Mouse (Mus musculus) heart, postnatal 10 days (tissue): Measurements from ENCODE around the gene Prdx2. TPM values are rescaled to one million over a fixed set of nuclear protein-coding genes. Genes with fewer than 3 reads are reported as not detected.

Experiments
- DNase-seq, 2 experiments: peaks; one replicate each; pipeline ENCODE4 v3.0.0; 2021
- intact Hi-C: fragments of 180-260 bp; cut with DNase I; formaldehyde crosslinking; loops from one replicate; pipeline ENCODE4 v1.15.1; 2025
- total RNA-seq, 2 experiments: library from RNA; stranded (reverse); gene quantifications; 2 replicates each; pipeline ENCODE4 v1.2.3; 2021

Gene Prdx2
- total RNA-seq, result 100 to 1,000 TPM; 689 to 769 TPM

DNA sequence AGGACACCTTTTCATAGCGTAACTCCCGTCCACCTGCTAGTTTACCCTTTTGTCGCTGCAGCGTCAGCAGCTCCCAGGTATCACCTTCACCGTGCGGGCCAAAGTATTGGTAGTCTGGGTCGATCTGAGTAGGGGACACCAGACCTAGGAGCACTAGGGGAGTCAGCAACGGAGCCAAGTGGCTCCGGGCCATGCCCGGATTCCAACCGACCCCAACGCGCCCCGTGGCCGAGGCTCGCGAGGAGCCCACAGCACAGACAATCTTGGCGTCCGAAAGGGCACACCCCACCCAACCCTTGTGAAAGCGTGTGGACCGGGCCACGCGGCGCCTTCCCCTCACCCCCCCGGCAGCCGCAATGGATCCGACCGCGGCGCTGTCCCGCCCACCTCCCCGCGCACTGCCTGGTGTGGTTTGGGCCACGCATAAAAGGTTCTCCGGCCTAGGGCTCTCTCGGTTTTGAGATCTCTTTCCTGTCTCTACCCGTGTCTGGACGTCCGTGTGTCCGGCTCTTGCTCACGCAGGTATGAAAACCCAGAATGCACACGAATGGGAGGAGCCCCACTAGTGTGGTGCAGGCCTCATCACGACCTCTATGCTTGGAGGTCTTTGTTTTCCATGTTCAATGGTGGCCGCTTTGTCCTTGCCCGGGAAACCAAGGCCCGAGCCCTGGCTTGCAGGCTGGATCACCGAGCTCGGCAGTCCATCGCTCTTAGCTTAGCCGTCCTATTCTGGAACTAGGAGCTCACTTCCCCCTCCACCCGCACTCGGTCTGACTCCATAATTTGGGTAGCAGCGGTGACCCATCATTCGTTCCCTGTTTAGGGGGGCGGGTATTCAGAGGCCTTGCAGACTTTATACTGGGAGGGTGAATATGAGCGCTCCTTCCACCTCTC lies at the start of gene Prdx2, which contains the start of the genes Gm49661 and Rnaseh2a:
Gene Prdx2, plus strand, starts transcription at position 347 of the 894 bp plus-strand sequence.
Gene Gm49661, minus strand, starts transcription at position 193 of the 894 bp plus-strand sequence.
Gene Rnaseh2a, minus strand, starts transcription at position 527 of the 894 bp plus-strand sequence.
- intact Hi-C loops, result no loop called here
- peak; percentile 84 to 85 for DNase-seq

DNA sequence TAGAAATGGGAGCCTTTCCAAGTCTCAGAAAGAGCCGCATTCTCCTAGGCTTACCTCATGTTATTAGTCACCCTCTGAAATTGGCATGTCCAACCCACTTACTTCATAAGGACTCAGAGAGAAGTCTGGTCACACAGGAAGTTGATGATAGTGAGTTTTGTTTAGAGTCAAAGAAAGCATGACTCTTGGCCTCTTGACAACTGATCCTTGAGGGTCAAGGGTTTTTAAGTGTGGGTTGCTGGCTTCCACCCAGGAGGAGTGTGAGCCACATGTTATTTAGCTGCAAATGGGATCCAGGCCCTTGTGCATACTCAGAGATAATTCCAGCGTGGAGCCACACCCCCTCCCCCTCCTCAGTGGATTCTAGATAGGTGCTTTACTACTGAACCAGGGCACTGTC lies 47.8 kb upstream of the Prdx2 start:
- intact Hi-C loops, result no loop called here
- DNase-seq, result peak; percentile 28 to 35

DNA sequence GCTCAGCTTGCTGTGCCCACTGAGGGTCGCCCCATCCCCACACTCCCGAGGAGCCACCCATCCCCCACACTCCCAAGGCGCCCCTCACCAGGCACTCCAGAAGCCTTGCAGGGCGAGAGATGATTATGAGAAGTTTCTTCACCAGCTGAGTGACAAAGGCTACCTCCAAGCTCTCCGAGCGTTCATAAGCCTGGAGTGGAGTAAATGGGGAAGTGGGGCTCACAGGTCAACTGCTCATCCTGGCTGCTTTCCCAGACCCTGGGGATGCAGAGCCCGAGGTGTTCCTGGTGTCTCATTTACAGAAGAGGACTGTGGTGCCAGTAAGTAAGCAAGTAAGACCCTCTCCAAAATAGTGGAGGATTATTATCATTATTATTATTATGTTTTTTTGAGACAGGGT lies 43.8 kb upstream of the Prdx2 start:
- DNase-seq, result no peak
- intact Hi-C loops, result no loop called here

DNA sequence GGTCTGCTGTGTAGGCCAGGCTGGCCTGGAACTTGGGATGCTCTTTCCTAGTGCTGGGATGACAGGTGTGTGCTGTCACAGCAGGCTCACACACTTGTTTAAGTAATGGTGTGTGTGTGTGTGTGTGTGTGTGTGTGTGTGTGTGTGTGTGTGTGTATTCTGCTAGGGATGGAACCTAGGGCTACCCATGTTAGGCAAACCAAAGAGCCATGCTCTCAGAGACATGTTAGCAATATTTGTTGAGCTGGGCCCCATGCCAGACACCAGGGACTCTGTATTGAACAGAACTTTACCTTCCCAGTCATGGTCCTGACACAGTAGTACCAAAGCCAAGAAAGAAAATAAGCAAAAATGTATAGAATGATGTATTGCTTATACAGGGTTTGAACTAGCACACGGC lies 41.9 kb upstream of the Prdx2 start:
- no peak for DNase-seq
- intact Hi-C loops, result no loop called here

DNA sequence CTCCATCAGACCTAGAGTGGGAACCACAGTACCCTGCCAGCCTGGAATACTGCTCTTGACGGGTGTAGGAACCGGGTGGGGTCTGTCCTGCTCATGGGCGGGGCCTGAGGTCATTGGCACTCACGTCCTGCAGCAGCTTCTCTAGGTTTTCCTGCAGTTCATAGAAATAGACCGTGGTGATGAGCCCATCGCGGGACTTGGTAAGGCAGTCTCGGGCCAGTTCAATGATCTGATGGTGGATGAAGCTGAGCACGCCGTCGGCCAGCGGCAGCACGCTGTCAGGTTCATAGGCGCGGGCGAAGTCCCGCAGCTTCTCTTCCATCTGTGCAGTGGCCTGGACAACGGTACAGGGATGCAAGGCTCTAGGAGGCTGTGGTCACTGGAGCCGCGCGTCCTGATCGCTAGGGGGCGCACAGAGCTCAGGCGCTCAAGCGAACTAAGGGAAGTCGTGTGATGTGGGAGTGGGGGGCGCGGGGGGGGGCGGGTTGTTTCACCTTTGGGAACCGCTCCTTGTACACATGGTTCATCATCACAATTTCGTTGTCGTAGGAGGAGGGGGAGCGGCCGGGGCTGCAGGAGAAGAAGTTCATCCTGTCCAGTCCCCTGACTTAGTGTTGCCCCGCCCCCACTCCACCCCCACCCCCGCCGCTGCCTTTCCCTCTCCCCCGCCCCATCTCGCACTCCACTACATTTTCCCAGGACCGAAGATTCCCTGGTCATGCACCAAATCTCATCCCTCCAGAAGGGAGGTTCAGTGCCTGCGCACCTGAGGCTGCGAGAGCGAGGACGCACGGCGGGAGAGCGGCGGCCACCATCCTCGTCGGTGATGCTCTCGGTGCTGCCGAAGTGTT lies 40.7 kb upstream of the Prdx2 start:
- peak; percentile 63 to 79 for DNase-seq
- intact Hi-C loops, result loop anchor here (1.0 kb wide), 1 partner anchor 70 kb away; no protein-coding TSS in a partner anchor

DNA sequence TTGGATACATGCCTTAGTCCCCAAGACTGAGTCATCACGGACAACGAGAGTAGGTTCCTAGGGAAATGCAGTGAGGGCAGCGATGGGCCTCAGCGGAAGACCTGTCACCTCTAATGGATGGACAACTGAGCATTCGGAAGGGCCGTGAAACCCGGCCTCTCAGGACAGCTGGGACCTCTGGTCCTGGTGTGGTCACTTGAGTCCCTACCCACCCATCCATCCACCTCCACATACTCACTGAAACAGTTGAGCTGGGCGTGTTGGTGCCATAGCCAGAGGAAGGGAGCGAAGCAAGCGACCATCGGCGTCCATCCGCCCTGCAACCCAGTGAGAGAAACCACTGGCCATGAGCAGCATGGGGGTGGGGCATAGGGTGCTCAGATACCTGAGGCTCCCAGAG lies 38.8 kb upstream of the Prdx2 start:
- no peak for DNase-seq
- intact Hi-C loops, result no loop called here

DNA sequence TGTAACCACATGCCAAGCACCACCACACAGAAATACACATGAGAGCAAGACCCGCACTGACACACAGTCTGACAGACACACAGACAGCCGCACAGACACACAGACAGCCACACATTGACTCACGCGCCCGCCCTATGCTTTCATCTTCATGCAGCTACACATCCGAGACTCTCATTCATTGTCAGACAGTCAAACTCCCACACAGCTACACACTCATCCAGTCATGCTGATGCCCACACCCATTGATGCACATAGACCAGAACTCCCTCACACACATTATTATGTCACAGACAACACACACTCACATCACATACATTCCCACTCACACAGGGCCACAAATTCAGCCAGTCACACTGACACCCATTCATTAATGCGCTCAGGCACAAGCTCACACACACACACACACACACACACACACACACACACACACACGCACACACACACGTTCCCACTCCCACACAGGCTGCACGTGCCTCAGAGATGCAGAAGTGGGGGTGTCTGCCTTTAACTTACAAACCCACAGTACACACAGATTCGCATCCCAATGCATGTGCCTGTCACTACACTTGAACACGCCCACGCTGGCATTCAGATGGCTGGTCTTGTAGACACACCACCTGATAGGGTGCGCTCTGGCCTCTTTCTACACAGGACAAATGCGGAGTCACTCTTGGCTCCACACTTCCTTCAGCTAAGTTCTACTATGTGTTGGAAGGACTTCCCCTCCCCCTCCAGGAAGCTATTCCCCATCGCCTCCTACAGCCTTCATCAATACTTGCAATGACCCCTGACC lies 35.4 kb upstream of the Prdx2 start:
- no peak for DNase-seq
- intact Hi-C loops, result no loop called here

DNA sequence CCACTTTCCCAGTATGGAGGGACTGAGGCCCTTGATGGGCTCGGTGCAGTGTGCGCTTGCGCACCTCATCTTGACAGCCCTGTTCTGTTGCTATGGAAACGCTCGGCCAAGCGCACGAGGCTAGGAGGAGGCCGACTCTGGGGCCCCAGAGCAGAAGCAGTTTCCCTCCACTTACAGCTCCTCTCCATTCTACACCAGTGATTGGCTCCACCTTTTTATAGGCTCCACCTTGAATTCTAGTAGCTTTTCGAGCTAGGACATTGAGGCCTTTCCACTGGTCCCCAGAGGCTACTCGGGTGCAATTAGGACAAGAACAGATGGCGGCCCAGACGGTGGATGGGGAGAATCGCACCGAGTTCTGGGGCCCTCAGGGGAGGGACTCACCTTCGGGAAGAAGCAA lies 34.5 kb upstream of the Prdx2 start:
- no peak for DNase-seq
- intact Hi-C loops, result no loop called here

DNA sequence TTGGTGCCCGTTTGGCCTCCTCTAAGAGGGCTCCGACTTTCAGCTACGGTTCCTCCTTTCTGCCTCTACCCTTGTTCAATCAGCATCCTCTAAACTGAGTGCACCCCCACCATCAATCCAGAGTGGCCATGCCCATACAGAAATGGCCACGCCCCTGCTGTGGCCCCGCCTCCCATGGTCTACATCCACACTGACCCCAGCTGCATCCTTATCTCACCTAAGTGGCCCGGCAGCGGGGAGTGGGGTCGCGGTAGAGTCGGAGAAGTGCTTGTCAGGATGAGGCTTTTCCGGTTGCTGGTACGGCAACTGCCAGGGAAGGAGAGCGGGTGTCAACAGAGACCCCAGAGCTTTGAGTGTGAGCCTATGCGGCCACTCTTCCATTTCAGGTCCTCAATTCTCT lies 33.9 kb upstream of the Prdx2 start:
- intact Hi-C loops, result no loop called here
- no peak for DNase-seq

DNA sequence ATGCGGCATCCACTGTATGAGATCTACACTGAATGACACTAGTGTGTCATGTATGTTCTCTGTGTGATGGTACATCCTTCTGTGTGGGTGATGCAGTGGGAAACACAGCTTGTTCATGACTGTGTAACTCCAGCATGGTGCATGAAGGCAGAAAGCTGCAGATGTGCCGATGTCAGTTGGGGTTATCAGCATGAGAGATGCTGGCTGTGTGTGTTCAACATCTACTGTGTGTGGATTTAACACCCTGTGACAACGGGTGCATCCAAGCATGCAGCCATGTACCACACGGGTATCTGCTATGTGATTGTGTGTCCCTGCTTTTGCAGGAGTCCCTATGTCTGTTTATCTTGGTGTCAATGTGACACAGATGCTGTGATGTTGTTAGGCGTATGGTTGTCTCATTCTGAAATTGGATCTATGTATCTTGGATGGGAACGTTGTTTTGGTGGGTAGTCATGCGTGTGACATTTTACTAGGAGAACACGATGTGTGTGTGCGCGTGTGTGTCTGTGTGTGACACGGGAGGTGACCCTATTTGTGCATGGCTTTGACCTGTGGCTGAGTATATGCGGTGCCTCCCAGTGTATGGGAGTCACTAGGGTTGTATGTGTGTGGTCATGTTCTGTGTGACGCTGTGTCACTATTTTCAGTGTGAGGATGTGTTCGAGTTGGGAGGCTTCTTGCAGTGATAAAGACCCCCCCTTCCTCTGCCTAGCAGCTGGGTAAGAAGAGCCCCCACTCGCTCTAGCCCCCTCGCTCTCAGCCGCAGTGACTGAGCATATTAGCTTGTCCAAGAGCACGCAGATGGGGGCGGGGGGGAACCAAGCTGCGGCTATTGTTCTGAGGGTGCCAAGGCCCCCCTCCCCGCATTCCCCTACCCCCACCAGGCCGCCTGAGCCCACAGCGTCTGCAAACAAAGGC lies 33.1 kb upstream of the Prdx2 start:
- DNase-seq, result no peak
- intact Hi-C loops, result no loop called here

DNA sequence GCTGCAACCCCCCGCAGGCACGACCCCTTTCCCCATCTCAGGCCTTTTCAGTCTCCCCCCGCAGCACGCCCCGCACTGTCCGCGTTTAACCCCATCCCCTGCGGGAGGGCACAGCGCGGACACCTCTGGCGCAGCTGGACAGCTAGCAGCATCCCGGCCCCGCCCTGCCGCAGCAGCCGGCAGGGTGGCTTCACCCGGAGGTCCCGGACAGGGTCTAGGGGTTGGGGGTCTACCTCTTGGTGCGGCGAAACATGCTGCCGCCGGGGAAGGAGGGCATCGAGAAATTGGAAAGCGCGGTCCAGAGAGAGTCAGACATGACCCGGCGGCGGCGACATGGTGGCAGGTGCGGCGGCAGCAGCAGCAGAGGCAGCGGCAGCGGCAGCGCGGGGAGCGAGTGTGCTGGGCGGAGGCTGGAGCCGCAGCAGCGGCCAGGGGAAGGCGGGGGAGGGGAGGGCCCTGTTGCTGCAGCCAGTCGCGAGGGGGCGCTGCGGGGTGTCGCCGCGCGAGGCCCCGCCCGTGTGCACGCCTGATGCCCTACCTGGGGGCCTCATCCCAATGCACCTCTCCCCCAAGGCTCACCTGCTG lies 32.3 kb upstream of the Prdx2 start, which contains the start of gene Mast1:
Gene Mast1, minus strand, starts transcription at position 398 of the 585 bp plus-strand sequence.
- peak; percentile 47 to 63 for DNase-seq
- intact Hi-C loops, result no loop called here

DNA sequence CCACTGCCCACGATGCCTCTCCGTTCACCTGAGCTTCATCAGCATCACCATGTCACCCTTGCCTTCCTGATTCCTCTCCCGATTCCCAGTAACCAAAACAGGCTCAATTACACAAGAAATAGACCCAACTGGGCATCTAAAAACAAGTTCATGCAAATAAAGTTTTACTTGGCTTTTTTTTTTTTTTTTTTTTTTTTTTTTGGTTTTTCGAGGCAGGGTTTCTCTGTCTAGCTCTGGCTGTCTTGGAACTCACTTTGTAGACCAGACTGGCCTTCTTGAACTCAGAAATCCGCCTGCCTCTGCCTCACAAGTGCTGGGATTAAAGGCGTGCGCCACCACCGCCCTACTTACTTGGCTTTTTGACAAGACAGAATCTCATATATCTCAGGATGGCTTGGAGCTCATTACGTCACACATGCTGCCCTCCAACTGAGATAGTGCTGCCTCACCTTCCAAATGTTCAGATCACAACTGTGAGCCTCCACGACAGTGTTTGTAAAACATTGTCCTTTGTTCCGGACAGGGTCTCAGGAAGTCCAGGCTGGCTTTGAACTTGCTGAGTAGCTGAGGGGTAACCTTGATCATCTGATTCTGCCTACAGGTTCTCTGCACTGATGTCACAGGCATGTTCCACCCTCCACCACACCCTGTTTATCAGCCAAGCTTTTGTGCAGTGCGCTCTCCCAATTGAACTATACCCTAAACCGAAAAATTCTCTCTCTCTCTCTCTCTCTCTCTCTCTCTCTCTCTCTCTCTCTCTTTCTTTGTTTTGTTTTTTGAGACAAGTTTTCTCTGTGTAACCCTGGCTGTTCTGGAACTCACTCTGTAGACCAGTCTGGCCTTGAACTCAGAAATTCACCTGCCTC lies 31.5 kb upstream of the Prdx2 start:
- intact Hi-C loops, result no loop called here
- DNase-seq, result no peak

DNA sequence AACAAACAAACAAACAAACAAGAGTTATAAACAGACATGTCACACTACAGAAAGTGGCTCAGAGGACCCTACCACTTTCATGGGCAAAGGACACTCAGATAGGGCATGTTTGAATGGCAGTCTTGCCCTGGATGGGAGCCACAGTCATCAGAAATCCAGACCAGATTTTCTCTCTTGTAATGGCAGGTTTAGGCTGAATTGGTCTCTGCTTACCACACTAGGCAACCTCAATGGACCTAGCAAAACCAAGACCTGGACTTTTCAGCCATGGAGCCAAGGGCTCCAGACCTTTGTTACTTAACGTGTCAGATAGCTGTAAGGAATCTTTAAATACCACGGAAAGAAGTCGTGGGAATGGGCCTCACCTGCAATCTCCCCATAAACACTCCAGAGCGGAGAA lies 25.7 kb upstream of the Prdx2 start:
- intact Hi-C loops, result no loop called here
- no peak for DNase-seq

DNA sequence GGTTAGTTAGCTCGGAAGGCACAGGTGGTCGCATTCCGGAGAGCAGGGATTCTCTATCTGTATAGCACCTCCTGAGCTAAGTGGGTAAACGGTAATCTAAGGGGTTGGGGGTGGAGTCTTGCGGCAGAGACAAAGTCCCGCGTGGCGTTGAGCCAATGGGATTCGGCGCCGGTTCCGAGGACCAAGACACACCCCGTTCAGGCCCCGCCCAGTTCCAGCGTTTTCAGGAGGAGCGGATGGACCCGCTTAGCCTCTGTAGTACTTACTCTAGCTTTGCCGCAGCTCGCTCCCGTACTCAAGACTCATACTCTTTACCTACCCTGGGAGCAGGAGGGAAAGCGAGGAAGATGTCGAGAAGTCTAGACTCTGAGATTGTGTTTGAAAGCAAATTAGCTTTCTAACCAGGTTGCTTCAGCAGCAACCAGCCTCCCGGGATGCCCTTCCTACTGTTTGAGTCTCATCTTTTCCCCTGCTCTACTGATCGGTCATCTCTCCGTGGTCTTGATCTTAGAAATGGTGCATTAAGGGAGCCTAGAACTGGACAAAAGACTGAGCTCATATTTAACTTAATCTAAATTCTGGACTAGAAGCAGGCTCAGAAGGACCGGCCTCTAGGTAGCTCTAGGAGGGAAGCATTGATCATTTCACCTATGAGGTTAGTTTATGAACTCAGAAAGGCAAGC lies 24.8 kb upstream of the Prdx2 start:
- no peak for DNase-seq
- intact Hi-C loops, result no loop called here

DNA sequence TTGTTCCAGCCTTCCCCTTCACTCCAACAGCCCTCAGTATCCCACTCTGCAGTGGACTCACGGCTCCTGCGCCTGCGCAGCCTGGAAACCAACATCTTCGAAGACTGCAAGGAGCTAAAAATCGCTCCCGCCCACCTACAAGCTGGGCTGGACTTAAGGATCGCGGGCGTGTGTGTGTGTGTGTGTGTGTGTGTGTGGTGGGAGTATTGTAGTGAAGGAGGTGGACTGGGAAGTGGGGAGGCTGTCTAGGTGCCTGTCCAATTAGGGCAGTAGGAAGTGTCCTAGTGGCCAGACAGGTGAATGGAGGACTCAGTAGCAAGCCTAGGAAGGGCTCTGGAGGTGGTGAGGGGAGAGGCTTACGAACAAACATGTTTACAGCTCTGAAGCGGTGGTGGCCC lies 24.2 kb upstream of the Prdx2 start:
- intact Hi-C loops, result no loop called here
- no peak for DNase-seq

DNA sequence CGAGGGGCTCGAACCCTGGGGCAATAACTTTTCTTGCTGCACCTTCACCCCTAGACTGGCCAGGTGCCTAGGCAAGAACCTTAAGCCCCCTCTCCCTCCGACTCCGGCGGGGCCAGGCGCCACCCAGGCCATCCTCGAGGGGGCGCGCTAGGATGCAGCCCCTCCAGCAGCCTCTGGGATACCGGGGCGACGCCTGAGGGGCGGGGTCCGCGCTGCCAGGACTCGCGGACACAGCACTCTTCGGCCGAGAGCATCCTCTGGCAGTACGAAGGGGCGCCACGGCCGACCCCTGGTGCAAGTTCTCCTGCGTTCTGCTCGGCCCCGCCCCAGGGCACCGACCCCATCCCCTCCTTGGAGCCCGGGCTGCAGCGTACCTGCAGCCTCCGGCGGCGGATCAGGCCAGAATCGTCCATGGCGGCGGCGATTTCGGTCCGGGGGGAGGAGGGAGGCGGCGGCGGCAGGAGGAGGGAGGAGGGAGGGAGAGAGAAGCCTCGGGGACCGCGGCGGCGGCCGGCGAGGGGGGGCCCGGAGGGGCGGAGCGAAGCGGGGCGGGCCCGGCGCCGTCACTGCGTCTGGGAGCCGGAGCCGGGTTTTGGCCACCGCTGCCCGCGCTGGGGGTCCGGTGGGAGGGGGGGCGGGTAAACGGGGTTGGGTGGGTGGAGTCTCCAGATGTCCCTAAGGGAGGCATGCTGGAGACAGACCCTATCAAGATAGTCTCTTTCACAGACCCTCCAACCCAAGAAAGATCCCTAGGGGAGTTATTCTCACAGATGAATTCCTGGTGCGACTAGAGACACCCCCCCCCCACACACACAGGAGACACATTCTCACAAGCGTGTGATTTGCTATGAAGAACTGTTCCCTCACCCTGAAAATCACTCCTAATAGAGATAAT lies 23.5 kb upstream of the Prdx2 start:
- DNase-seq, result no peak
- intact Hi-C loops, result no loop called here
